Mouse (Mus musculus) CD4-positive helper T cell, adult 2 months (primary cell): Measurements from ENCODE around the gene Samhd1.

Experiments
- DNase-seq: peaks from one replicate; pipeline ENCODE4 v3.0.0-alpha.2; 2012; ENCODE audit warnings: low read depth, missing footprints, low spot score

Samhd1 gene

DNA sequence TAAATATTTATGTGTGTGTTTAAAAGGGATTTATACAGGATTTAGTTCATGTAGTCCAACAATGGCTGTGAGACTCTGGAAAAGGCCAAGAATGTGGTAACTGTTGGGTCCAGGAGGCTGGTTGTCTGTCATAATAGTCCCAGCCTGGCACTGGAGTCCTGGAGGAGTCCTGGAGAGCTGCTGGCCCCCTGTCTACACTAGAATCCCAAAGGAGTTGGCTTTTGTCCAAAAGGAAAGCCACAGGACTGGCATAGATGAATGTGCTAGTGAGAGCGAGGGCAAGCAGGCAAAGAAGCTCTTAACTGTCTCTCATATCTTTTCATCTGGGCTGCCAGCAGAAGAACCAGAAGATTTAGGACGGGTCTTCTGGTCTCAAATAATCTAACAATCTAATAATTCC is 1.6 kb upstream of the Samhd1 start:
- DNase-seq: no peak

DNA sequence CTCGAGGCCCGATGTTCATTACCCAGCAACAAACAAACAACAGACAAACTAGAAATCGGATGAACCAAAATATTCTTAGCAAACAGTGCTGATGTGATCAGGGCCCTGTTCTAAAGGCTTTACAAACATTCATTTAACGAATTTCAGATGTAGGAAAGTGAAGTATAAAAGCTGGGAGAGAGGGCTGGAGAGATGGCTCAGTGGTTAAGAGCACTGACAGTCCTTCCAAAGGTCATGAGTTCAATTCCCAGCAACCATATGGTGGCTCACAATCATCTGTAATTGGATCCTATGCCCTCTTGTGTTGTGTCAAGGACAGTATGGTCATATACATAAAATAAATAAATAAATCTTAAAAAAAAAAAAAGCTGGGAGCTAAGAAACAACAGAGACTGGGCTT is 1.1 kb upstream of the Samhd1 start:
- DNase-seq: no peak

DNA sequence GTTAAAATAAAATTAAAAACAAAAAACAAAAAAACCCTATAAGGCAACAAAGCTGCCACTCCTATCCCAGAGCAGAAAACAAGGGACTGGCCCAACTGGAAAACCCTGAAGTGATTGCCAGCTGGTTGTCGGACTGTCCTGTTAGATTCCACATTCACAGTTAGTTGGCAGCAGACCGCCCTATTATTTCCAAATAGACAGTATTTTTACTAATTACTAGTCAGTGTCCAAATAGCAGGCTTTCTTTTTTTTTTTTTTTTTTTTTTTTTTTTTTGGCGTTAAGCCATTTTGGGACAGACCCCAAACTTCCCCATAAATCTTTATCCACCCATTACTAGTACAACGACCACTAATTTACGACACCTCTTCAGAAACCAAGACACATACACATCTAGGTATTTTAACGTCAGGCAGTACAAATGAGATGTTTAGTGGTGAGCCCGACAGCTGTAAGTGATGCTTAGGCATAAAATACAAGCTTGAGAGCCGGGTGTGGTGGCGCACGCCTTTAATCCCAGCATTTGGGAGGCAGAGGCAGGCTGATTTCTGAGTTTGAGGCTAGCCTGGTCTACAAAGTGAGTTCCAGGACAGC is 560 bp upstream of the Samhd1 start:
- no peak for DNase-seq

DNA sequence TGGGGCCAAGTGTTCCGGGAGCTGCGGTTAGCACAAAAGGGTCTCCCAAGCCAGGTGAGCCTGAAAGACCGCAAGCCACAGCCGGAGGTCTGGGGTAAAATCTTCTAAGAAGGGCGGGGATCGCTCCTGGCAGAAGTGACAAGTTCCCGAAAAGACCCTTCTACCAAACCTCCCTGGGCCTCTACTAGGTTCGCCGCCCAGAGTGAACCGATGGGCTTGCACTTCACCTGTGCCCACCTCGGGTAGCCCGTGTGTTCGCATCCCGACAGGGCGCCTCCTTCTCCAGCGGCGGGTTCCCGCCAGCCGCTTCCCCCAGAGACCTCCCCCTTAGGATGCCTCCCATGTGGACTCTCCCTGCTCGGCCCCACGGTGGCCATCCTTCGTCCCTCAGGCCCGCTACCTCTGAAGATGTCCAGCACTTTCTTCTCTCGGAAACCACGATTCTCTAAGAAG is 560 bp downstream of the Samhd1 start:
- DNase-seq: peak; percentile 64

DNA sequence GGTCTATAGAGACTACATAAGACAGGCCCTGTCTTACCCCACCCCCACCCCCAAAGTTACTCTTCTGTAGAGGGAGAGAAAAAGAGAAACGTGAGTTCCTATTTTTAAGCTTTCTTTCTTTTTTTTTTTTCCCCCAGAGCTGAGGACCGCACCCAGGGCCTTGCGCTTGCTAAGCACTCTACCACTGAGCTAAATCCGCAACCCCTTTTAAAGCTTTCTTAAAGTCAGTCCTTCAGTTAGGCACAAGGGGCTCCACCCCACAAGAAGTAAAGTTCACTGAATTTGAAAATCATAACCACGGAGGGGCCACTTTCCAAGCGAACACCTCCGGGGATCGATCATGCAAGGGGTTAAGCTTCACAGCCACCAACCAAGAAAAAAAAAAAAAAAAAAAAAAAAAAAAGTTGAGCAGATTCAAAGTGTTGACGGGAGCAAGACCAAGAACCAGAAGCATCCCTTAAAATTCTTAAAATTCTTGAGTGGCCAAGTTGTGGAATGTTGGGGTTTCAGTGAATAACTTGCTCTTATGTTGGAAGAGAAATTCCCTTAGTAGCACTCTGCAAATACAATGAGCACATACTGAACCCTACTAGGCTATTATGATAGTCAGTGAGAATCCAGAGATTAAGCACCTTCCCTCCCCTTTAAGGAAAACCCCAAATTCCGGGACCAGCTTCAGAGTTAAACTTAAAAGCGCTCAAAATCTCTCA is 1.1 kb downstream of the Samhd1 start:
- DNase-seq: peak; percentile 58

DNA sequence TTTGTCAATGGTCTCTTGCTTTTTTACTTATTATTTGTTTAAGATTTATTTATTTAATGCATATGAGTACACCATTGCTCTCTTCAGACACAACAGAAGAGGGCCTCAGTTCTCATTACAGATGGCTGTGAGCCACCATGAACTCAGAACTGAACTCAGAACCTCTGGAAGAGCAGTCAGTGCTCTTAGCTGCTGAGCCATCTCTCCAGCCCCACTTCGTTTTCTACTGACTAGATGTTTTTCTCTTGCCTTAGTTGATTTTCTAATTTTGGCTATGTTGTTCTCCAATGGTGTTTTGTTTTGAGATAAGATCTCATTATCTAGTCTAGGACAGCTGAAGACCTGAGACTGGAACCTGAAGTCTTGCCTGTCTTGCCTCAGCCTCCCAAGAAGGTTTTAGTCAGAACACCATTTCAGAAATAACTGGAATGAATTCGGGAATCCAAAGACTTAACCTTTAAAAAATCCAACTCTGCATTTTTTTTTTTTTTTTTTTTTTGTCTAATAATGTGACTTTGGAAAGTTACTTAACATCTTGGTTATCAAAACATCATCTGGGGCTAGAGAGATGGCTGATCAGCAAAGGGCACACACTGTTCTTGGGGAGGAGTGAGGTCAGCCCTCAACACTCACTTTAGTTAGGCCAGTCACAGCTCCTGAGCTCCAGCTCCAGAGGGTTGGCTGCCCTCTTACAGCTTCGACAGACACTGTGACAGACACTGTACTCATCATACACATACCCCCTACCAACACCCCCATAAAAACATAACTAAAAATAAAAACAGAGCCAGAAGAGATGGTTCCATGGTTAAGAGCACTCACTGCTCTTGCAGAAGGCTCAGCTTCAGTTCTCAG is 2.2 kb downstream of the Samhd1 start:
- no peak for DNase-seq

DNA sequence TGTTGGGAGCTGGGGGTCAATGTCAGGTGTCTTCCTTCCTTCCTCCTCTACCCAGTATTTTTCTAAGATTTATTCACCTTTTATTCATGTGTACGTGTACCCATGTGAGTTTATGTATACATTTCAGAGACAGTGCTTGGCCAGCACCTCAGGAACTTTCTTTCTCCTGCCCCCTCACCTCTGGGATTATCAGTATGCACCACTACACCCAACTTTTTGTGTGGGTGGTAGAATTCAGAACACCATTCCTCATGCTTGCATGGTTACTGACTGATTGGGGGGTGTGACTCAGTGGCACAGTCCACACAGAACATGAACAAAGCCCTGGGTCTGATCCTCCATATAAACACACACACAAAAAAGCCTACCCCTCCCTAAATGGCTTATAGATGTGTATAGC is 3.0 kb downstream of the Samhd1 start:
- no peak for DNase-seq

DNA sequence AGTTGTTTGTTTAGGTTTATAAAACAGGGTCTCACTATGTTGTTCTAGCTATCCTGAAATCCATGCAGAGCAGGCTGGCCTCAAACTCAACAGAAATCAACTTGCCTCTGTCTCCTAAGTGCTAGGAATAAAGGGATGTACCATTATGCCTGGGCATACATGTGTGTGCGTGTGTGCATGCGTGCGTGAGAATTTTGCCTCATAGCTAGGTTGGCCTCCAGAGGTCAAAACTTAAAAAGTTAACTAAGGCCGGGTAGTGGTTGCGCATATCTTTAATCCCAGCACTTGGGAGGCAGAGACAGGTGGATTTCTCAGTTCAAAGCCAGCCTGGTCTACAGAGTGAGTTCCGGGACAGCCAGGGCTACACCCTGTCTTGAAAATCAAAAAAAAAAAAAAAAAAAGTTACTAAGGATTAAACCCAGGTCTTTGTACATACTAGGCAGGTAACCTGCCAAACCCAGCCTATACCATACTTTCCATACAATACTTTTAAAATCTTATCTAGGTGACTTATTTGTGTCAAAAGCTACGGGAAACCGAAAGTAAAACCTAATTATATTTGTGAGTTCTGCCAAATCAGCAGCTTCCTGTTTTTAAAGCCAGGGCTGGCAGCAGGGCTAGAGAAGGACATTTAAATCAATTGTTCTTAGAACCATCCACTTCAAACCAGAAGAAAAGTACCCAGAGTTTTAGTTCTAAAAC is 4.1 kb downstream of the Samhd1 start:
- peak; percentile 81 for DNase-seq

DNA sequence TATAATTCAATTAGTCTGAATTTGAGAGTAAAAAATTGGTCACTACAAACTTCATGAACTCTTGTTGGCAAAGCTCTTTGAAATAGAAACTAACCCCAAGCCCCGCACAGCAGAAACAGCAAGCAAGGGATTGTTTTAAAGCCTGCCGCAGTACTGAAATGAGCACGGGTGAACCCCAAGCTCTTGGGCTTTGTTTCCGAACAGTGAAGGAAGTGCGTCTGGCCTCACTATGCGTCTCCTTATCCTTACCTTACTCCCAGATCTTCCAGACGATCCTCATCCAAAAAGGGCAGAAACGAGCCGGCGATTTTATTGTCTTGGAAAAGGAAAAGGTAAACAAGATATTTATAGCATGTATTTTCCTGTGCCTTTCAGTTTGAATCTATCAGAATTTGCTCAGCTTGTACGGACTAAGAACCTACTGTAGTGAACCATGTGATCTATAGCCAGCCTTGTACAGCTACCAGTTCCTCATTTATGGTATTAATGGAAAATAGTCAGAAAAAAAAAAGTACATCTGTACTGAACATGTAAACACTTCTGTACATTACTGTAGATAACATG is 5.4 kb downstream of the Samhd1 start:
- DNase-seq: peak; percentile 50

DNA sequence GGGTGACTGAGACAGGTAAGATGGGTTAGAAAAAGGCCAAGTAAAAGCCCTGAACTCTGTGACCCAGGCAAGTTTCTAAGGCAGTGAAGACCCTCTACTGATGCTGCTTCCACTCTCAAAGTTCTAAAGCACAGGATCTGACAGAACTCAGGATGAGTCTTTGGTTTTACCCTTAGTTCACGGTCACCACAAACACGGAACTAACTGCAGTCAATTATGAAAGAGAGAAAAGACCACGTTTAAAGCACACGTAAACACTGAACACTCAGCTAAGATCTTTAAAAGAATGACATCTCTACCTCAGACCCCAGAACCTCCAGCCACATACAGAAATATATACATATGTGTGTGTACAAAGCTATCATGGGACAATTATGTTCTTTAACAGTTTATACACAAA is 6.0 kb downstream of the Samhd1 start:
- peak; percentile 31 for DNase-seq

DNA sequence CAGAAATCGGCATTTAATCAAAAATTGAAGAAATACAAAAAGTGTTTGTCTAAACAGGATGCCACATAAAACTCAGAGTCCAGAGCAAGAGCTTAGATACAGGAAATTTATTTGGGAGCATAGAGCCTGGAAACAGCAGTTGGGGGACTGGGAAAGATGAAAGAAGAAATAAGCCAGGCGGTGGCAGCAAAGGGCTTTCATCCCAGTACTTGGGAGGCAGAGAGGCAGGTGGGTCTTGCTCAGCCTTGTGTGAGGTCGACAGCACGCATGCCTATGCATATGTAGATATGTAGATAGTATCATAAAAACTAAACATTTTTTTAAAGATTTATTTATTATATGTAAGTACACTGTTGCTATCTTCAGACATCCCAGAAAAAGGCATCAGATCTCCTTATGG is 7.0 kb downstream of the Samhd1 start:
- DNase-seq: no peak

DNA sequence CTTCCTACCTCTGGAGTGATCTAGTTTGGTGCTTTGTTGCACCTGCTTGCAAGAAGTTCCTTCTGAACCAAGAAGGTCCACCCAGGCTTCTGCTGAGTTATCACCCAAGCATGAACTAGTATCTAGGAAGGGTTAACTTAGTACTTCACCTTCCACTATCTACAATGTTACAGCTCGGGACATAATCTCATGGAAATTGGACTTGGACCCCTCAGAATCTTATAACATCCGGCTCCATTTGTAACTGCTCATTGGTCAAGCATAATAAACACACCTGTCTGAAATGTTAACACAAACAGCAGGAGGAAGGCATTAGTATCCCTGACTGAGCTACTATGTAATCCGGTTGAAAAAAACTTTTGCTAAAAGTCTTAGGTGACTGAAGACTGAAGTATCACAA is 7.7 kb downstream of the Samhd1 start:
- no peak for DNase-seq

DNA sequence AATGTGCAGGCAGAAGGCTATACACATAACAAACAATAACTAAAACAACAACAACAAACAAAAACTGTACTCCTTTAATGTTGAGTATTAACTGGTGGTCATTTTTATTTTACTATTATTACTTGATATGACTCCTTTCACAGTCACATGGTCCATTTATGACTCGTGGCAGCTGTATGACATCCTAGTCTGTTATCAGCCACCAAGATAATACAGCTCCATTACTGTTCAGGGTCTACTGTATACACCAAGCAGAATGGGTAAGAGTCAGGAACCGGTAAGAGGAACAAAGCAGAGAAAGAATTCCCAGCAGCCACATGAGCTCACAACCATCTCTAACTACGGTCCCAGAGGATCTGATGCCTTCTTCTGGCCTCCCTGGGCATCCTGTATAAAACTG is 9.8 kb downstream of the Samhd1 start:
- no peak for DNase-seq

DNA sequence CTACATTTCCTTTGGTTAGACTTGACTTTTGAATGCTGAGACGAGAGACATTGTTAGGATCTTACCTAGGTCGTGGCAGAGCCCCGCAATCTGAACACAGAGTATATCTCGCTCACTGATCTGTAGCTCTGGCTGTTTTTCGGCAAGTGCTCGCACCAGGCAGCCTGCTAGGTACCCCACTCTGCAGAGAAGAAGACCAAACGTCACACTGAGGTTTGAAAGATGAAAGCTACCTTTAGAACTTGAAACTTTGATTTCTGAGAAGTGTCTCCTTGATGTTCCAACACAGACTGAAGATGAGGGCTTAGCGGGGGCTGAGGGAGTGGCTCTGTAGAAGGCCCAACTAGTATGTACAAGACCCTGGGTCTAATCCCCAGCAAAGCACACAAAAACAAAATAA is 13.3 kb downstream of the Samhd1 start:
- peak; percentile 87 for DNase-seq

DNA sequence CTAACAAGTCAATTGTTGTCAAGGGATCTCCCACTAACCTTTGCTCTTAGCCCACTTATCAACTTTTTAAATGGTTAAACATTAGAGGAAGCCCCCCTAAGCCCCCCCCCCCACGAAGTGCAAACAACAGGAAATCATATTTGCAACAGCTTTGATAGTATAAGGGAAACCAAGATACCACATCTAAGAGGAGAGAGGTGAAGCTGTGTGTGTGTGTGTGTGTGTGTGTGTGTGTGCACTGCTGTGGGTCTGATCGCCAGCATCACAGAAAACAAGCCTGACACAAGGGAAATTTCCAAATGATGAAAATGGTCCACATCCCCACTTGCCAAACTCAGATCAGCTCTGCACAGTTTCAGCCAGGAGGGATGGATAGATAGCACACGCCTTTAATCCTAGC is 16.0 kb downstream of the Samhd1 start:
- DNase-seq: peak; percentile 89

DNA sequence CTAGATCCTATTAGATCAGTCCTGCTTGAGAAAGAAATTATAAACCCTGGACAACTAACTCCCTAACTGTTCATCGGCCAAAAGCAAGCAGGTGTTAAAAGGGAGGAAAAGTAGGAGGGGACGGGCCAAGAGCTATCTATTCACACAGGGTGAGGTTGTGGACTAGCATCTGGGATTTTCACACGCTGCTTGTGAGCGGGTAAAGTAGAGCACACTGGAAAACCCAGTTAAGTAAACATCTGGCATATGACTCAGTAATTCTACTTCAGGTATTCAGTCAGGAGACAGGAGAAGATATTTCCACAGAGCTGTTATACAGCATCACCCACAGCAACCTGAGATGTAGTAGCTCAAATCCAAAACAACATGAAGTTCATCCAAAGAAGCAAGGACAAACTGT is 16.5 kb downstream of the Samhd1 start:
- no peak for DNase-seq

DNA sequence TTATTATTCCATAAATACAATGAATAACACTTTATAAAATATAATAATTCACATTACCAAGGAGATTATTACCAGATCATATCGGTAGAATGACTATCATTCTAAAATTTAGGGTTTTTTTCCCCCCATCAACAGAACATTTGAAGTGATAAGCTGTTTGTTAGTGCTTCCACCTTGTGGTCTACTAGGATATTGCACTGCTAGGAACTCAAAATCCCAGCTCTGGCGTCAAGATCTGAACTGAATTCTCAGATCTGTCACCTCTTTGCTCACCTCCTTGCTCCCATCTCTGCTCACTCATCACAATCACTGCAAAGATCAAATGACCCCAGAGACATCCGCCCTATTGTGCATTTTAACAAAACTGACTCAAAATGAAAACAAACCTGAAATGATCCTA is 18.1 kb downstream of the Samhd1 start:
- DNase-seq: peak; percentile 74

DNA sequence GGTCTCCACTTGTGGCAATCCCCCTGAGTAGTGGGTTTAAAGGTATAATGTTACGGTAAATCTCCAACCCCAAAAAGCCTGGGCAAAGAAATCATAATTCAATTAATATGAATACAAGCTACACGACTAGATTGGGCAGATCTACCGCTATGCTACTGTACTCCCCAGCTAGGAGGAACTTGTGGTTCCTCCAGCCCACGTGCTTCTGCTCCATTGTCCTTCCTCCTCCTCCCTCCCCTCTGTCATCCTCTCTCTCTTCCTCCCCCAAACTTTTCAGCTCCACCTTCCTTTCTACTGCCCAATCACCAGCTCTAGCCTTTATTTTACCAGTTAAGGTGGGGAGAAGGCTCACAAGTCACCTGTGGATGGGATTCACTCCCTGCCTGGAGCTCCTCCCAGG is 26.8 kb downstream of the Samhd1 start:
- no peak for DNase-seq

DNA sequence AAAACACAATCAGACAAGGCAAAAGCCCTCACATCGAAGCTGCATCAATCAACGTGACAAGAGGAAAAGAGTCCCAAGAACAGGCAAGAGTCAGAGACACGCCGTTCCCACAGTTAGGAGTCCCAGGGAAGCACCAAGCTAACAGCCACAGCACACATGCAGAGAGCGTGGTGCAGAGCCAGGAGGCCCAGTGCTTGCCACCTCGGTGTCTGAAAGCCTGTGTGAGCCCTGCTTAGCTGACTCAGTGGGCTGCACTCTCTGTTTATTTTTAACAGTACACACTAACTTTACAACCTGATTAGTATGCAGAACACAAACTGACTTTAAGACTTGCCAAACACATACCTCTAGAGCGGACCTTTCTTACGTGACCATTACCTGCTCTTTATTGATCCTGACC is 30.6 kb downstream of the Samhd1 start:
- no peak for DNase-seq

DNA sequence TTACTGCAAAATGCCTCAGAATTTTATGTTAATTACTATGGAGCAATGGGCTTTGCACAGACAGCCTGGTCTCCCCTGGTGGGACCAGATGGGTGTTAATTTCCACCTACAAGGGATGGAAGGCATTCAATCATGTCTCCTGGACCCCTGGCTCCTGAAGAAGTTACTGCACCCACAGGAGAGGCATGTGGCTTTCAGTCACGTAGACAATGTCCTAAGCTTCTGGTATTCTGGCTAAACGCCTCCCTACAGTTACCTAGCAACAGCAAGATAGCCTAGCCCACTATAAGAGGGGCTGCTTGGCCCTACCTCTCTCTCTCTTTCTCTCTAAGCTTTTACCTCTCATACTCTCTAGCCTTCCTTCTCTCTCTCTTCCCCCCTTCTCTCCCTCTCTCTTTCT is 32.8 kb downstream of the Samhd1 start:
- DNase-seq: no peak

DNA sequence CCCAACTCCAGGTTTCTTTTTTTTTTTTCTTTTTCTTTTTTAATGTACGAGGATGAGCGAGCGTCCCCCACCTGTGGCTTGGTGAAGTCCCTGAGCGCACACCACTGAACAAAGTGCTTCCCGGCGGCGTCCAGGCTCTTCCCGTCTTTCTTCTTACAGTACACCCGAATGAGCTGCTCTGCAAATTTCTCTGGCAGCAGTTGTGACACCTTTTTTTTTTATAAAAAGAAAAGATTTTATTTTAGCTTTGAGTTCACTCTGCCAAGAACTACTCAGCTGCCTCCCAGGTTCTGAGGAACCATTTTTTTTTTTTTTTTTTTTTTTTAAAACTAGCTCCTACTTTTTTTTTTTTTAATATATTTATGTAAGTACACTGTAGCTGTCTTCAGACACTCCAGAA is 33.4 kb downstream of the Samhd1 start:
- DNase-seq: no peak

DNA sequence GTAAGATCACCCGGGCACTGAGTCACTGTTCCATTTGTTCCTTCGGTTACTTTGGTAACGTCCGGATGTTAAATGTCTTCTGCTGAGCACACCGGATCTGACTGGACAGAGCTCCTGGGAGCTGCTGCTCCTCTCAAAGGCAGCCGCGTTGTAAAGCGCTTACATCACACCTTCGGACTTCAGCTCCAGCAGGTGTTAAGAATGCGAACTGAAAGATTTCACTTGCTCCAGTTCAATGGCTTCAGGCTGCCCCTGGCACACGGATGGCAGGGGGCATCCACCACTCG is 34.8 kb downstream of the Samhd1 start:
- DNase-seq: no peak
